Mouse (Mus musculus): ENCODE results near the gene Olfr1349. TPM values are rescaled to one million over a fixed set of nuclear protein-coding genes. Genes with fewer than 3 reads are reported as not detected.

The Olfr1349 gene
- polyA plus RNA-seq (2017; shearing (Covaris generic)) = not detected

DNA sequence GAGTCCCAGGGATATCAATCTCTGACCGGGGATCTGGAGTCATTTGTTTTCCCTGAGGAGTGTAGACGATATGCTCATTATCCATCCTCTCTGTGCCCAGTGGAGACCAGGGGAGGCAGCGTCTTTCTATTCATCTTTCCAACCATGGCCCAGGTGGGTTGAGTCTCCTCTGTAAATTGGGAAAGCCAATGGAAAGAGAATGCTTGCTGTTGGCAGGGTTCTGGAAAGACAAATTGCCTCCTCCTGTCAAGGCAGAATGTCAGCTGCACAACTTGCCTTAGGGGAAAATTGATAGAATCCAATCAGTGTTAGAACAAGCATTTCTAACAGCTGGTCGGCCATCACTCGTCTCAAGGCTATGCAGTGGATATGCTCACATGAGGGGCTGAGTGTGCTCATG, at the start of gene Olfr1349:
TSS of gene Olfr1349 (minus strand) at position 101 of the 400 bp plus-strand sequence.

GRCm38 (mm10) chr7:6564541-6564940, 41.8 kb upstream of the Olfr1349 start, which contains the start of gene Olfr1350:
Gene Olfr1350, plus strand, starts transcription at chr7:6564841.

GRCm38 (mm10) chr7:6508648-6509047, 14.1 kb downstream of the Olfr1349 start, which contains the start of gene Olfr1348:
Gene Olfr1348, minus strand, starts transcription at chr7:6508748.

DNA sequence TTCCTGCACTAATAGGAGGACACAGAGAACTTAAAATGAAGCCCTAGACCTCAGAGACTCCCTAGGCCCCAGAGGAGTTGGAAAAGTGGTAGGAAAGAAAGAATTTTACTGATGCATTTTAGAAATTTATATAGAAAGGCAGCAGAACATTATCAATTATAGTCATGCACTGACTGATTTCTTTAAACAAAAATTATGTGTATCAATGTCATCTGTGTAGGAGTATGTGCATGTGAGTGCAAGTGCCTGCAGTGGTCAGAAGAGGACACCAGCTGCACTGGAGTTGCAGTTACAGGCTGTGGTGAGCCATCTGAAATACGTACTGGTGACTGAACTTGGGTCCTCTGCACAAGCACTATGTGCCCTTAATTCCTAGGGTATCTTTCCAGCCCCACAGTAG, 23.1 kb downstream of the Olfr1349 start, which contains the start of gene Olfr1347:
TSS of gene Olfr1347 (minus strand) at position 101 of the 400 bp plus-strand sequence.

GRCm38 (mm10) chr7:6486841-6487240, 35.9 kb downstream of the Olfr1349 start, which contains the start of gene Olfr5:
Gene Olfr5, minus strand, starts transcription at chr7:6486941.

DNA sequence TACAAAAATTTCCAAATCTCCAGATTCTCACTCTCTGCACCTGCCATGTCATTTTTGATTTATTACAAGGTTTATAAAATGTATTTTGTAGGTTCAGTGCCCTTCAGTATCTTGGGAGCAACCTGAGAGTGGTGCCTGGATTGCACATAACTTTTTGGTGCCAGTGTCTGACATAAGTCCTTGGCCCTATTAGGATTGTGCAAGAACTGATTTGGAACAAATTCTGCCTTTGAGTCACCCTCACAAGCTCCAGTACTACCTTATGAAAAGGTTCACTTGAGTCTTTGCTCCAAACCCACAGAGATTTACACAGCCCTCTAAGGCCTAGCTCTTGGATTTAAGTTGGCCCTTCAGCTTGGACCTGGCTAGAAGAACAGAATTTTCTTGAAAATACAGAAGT, 55.8 kb downstream of the Olfr1349 start, which contains the start of gene Olfr1346:
TSS of gene Olfr1346 (plus strand) at position 151 of the 400 bp plus-strand sequence.

Other genes with a start within 250 kb of the Olfr1349 start
- 8.4 TPM for gene Zfp667, start 236.4 kb downstream of the Olfr1349 start, polyA plus RNA-seq (2017; shearing (Covaris generic))
- gene Zfp583, start 191.7 kb downstream of the Olfr1349 start, polyA plus RNA-seq (2017; shearing (Covaris generic)) = 0.22 TPM
- gene Gm3854, start 179.2 kb downstream of the Olfr1349 start, polyA plus RNA-seq (2017; shearing (Covaris generic)) = 0.89 TPM
- 1.9 TPM for gene Zfp78, start 159.7 kb downstream of the Olfr1349 start, polyA plus RNA-seq (2017; shearing (Covaris generic))
- 5.9 TPM for gene Zfp28, start 139.7 kb downstream of the Olfr1349 start, polyA plus RNA-seq (2017; shearing (Covaris generic))
- gene Smim17, start 124.2 kb downstream of the Olfr1349 start, polyA plus RNA-seq (2017; shearing (Covaris generic)) = 0.61 TPM
- not detected for gene Gm20715, start 112.7 kb downstream of the Olfr1349 start, polyA plus RNA-seq (2017; shearing (Covaris generic))
- gene Olfr1344, start 84.3 kb downstream of the Olfr1349 start, polyA plus RNA-seq (2017; shearing (Covaris generic)) = not detected
- 0.05 TPM for gene Olfr1336, start 66.8 kb downstream of the Olfr1349 start, polyA plus RNA-seq (2017; shearing (Covaris generic))
- gene Olfr1346, start 55.8 kb downstream of the Olfr1349 start, polyA plus RNA-seq (2017; shearing (Covaris generic)) = 0.35 TPM
- gene Olfr5, start 36.0 kb downstream of the Olfr1349 start, polyA plus RNA-seq (2017; shearing (Covaris generic)) = not detected
- gene Olfr1347, start 23.2 kb downstream of the Olfr1349 start, polyA plus RNA-seq (2017; shearing (Covaris generic)) = not detected
- not detected for gene Olfr1348, start 14.2 kb downstream of the Olfr1349 start, polyA plus RNA-seq (2017; shearing (Covaris generic))
- 0.24 TPM for gene Olfr1350, start 41.9 kb upstream of the Olfr1349 start, polyA plus RNA-seq (2017; shearing (Covaris generic))
- gene Zim1, start 173.5 kb upstream of the Olfr1349 start, polyA plus RNA-seq (2017; shearing (Covaris generic)) = not detected
- not detected for gene Peg3, start 207.5 kb upstream of the Olfr1349 start, polyA plus RNA-seq (2017; shearing (Covaris generic))
- 0.33 TPM for gene Usp29, start 207.6 kb upstream of the Olfr1349 start, polyA plus RNA-seq (2017; shearing (Covaris generic))